Mouse (Mus musculus) adrenal gland, postnatal 25 days (tissue): ENCODE data around the gene Akip1. TPM values are rescaled to one million over a fixed set of nuclear protein-coding genes. Genes with fewer than 3 reads are reported as not detected.

Source experiments
- total RNA-seq: library from RNA; stranded (reverse); gene quantifications from 2 replicates; pipeline ENCODE4 v1.2.3, GENCODE M21; 2021

Akip1 gene
- total RNA-seq, 1 experiment from 2014 or later = 29.8 TPM

Other genes with a start within 250 kb of the Akip1 start
- gene Trim66, start 195.6 kb upstream of the Akip1 start, total RNA-seq = 0.19 and 0.33 TPM in 2 replicates
- gene Rpl27a, start 184.5 kb upstream of the Akip1 start, total RNA-seq = 201 and 220 TPM in 2 replicates
- gene St5, start 85 bp upstream of the Akip1 start, total RNA-seq = 34.0 and 43.3 TPM in 2 replicates
- gene BC051019, start 20.2 kb downstream of the Akip1 start, total RNA-seq = not detected in 2 replicates
- not detected in 2 replicates for gene Ascl3, start 28.0 kb downstream of the Akip1 start, total RNA-seq
- gene Tmem9b, start 49.2 kb downstream of the Akip1 start, total RNA-seq = 39.8 and 41.5 TPM in 2 replicates
- 0.24 and 0.48 TPM in 2 replicates for gene Nrip3, start 78.3 kb downstream of the Akip1 start, total RNA-seq
- 0.52 and 1.3 TPM in 2 replicates for gene Scube2, start 162.0 kb downstream of the Akip1 start, total RNA-seq